Mouse (Mus musculus) intestine, postnatal 0 days (tissue): ENCODE data around the gene Atp8b3. TPM values are rescaled to one million over a fixed set of nuclear protein-coding genes. Genes with fewer than 3 reads are reported as not detected.

Experiments
- ATAC-seq: fragments of 200-750 bp; cut with Nextera tagmentation; 2 replicates; pipeline ENCODE4 v1.8.0; 2017; ENCODE audit warnings: mild to moderate bottlenecking, moderate TSS enrichment, moderate library complexity
- H3K27ac ChIP-seq: fragments of 300-500 bp; sonication (generic); 2 replicates; pipeline ENCODE4 v1.5.1; 2014; ENCODE audit warnings: mild to moderate bottlenecking, low read depth, low read length, moderate library complexity
- H3K27me3 ChIP-seq: fragments of 300-500 bp; sonication (generic); replicated peaks from 2 replicates; pipeline ENCODE4 v1.6.1; 2014; ENCODE audit warnings: low read length, mixed read lengths; ENCODE audit not compliant: control insufficient read depth, insufficient read depth
- H3K36me3 ChIP-seq: fragments of 300-500 bp; sonication (generic); 2 replicates; pipeline ENCODE4 v1.6.1; 2014; ENCODE audit warnings: mild to moderate bottlenecking, moderate library complexity; ENCODE audit not compliant: control insufficient read depth, insufficient read depth
- H3K4me1 ChIP-seq: fragments of 300-500 bp; sonication (generic); replicated peaks from 2 replicates; pipeline ENCODE4 v1.6.1; 2014; ENCODE audit warnings: antibody characterized with exemption, low read length, mixed read lengths; ENCODE audit not compliant: control insufficient read depth, insufficient read depth
- H3K4me2 ChIP-seq: fragments of 300-500 bp; sonication (generic); replicated peaks from 2 replicates; pipeline ENCODE4 v1.6.1; 2014; ENCODE audit warnings: low read depth, mild to moderate bottlenecking, moderate library complexity
- H3K4me3 ChIP-seq: fragments of 300-500 bp; sonication (generic); 2 replicates; pipeline ENCODE4 v1.5.1; 2014; ENCODE audit warnings: low read depth, low read length
- H3K9ac ChIP-seq: fragments of 300-500 bp; sonication (generic); 2 replicates; pipeline ENCODE4 v1.6.1; 2014; ENCODE audit warnings: mild to moderate bottlenecking, low read depth, low read length
- H3K9me3 ChIP-seq: fragments of 300-500 bp; sonication (generic); 2 replicates; pipeline ENCODE4 v1.6.1; 2016; ENCODE audit warnings: mixed run types; ENCODE audit not compliant: control insufficient read depth
- CTCF ChIP-seq: sonication (generic); IDR thresholded peaks from 2 replicates; pipeline ENCODE4 v1.5.1; 2016; ENCODE audit warnings: low read depth, mild to moderate bottlenecking, control low read depth, antibody characterized with exemption, moderate library complexity
- WGBS: fragments of 180-500 bp; shearing (Covaris S2); extraction: QIAGEN DNeasy Blood & Tissue Kit; methylation state at CpG from one replicate; pipeline ENCODE4 v1.1.7; 2014; 5-methylcytosine and 5-hydroxymethylcytosine counted together
- polyA plus RNA-seq: library from polyadenylated mRNA; unstranded; fragments of >200 nt; fragmentation: Nextera tagmentation; extraction: Ambion mirVana; gene quantifications from 2 replicates; pipeline ENCODE4 v1.2.1, GENCODE M21; 2015

The Atp8b3 gene
- polyA plus RNA-seq, 1 experiment from 2014 or later, result 0.03 TPM

DNA sequence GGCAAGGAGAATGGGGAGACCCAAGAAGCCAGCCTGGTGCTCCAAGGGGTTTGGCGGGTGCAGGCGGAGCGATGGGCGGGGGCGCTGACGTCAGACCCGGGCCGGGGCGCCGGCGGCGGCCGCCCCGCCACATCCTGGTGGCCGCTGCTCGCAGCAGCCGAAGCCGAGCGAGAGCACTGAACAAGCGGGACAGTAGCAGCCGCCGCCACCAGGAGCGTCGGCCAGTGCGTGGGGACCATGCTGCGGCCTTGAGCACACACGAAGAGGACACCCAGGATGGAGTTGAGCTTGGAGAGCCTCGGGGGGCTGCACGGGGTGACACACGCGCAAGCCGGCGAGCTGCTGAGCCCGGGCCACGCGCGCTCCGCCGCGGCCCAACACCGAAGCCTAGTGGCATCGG is 44.2 kb downstream of the Atp8b3 start, which contains the start of gene Onecut3:
TSS of gene Onecut3 (plus strand) at position 104 of the 400 bp plus-strand sequence.
- no peaks in the 10 kb centered on the region for H3K4me1 ChIP-seq
- no peak within 1 kb of the TSS; the same call in 1 of the 2 replicates for H3K27ac ChIP-seq
- no peaks in the 10 kb centered on the region for H3K36me3 ChIP-seq
- peak within 1 kb of the TSS; percentile 62 for H3K4me2 ChIP-seq
- peak within 1 kb of the TSS; percentile 35 for H3K4me3 ChIP-seq
- WGBS, result under 1% methylated on average over 27 of the region's 42 CpGs
- H3K9me3 ChIP-seq, result no peaks in the 10 kb centered on the region
- no peak for ATAC-seq
- no peak within 1 kb of the TSS for H3K9ac ChIP-seq
- peak; percentile 23; the same call in 1 of the 2 replicates for TF ChIP-seq CTCF
- H3K27me3 ChIP-seq, result peaks cover 97% of the 10 kb centered on the region

GRCm38 (mm10) chr10:80490051-80490450 is 48.9 kb downstream of the Atp8b3 start:
- no peak overlapping the region for H3K27ac ChIP-seq
- H3K9ac ChIP-seq, result no peak overlapping the region
- H3K4me3 ChIP-seq, result no peak overlapping the region
- H3K9me3 ChIP-seq, result 0 out of 2 replicates have a peak, but pooled peaks cover 2% of the 10 kb centered on the region
- no peak for TF ChIP-seq CTCF
- peaks cover 80% of the 10 kb centered on the region for H3K27me3 ChIP-seq
- no peak for ATAC-seq
- H3K4me1 ChIP-seq, result no peaks in the 10 kb centered on the region
- no peaks in the 10 kb centered on the region for H3K36me3 ChIP-seq
- 1% methylated on average over 22 of the region's 22 CpGs for WGBS
- H3K4me2 ChIP-seq, result no peak overlapping the region

- H3K9ac ChIP-seq, result no peak overlapping the region
- no peak overlapping the region for H3K4me2 ChIP-seq
- no peak overlapping the region for H3K27ac ChIP-seq
- H3K4me1 ChIP-seq, result no peaks in the 10 kb centered on the region
- ATAC-seq, result no peak
- H3K4me3 ChIP-seq, result no peak overlapping the region
- WGBS, result 69% methylated on average over 7 of the region's 7 CpGs
- H3K36me3 ChIP-seq, result no peaks in the 10 kb centered on the region
- H3K9me3 ChIP-seq, result 0 out of 2 replicates have a peak, but pooled peaks cover 2% of the 10 kb centered on the region
- peak; percentile 58 for TF ChIP-seq CTCF
- peaks cover 62% of the 10 kb centered on the region for H3K27me3 ChIP-seq
Observed at GRCm38 (mm10) chr10:80486862-80487379, 52.0 kb downstream of the Atp8b3 start.

- Histone ChIP-seq H3K9ac (no peak overlapping the region), H3K9me3 (no peaks in the 10 kb centered on the region), H3K4me3 (no peak overlapping the region), H3K27ac (no peak overlapping the region), H3K4me2 (no peak overlapping the region), H3K36me3 (no peaks in the 10 kb centered on the region), H3K4me1 (no peaks in the 10 kb centered on the region), H3K27me3 (peaks cover 27% of the 10 kb centered on the region)
- 22% methylated on average over 5 of the region's 5 CpGs for WGBS
- ATAC-seq, result no peak
- TF ChIP-seq CTCF, result no peak
Observed at GRCm38 (mm10) chr10:80481002-80481401, 57.9 kb downstream of the Atp8b3 start.

DNA sequence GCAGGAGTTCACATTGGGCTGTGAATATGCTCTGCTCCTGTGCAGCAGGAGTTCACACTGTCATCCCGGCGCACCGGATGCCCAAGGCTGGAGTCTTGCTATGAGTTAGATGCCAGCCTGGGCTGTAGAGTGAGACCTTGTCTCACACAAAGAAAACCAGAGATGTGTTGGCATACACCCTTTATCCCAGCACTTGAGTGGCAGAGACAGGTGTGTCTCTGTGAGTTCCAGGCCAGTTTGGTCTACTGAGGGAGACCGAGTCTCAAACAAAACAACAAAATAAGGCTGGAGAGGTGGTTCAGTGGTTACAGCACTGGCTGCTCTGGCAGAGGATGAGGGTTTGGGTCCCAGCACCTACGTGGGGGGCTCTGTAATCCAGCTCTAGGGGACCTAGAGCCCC is 60.4 kb downstream of the Atp8b3 start:
- Histone ChIP-seq H3K36me3 (no peaks in the 10 kb centered on the region), H3K9me3 (no peaks in the 10 kb centered on the region), H3K9ac (no peak overlapping the region), H3K4me1 (no peaks in the 10 kb centered on the region), H3K4me3 (no peak overlapping the region), H3K4me2 (no peak overlapping the region), H3K27ac (no peak overlapping the region), H3K27me3 (peaks cover 14% of the 10 kb centered on the region)
- 88% methylated on average over 5 of the region's 5 CpGs for WGBS
- no peak for TF ChIP-seq CTCF
- no peak for ATAC-seq

DNA sequence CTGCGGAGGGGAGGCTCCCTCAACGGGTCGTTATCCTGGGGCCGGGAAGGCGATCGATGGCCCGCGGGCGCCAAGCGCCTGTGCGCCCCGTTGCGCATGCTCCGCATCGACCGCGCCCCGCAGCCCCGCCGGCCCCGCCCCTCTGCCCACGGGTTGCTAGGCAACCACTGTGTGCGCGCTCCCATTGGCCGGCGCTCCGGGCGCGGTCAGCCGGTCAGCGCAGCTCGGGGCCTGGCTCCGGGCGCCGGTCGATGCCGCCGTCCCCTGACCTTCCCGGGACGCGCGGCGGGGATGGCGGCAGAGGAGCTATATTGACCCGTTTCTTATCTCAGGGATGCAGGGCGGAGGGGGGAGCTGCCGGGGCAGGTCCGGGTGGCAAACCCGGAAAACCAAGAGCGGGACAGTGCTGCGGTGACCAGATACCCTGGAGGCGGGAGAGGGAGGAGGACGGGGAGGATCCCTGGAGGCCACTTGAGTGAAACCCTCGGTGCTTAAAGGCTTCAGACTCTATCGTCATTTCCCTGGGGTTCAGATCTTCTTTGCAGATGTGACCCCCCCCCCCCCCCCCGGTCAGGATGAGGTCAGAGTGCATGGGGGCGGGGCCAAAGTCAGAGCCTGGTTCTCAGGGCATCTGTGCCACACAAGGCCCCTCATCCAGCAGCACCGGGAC is 63.5 kb downstream of the Atp8b3 start:
- no peaks in the 10 kb centered on the region for H3K9me3 ChIP-seq
- H3K4me3 ChIP-seq, result peak overlapping the region; percentile 41
- H3K4me2 ChIP-seq, result peak overlapping the region; percentile 73
- ATAC-seq, result peak; percentile 85
- H3K27me3 ChIP-seq, result peaks cover 16% of the 10 kb centered on the region
- H3K4me1 ChIP-seq, result no peaks in the 10 kb centered on the region
- no peaks in the 10 kb centered on the region for H3K36me3 ChIP-seq
- no peak overlapping the region for H3K27ac ChIP-seq
- TF ChIP-seq CTCF, result no peak
- WGBS, result under 1% methylated on average over 57 of the region's 58 CpGs
- peak overlapping the region; percentile 26; the same call in 1 of the 2 replicates for H3K9ac ChIP-seq

Other genes with a start within 250 kb of the Atp8b3 start
- 708 and 727 TPM in 2 replicates for gene Rps15, start 246.7 kb downstream of the Atp8b3 start, polyA plus RNA-seq
- gene Apc2, start 243.1 kb downstream of the Atp8b3 start, polyA plus RNA-seq, result 1.1 and 1.6 TPM in 2 replicates
- 85.2 and 87.6 TPM in 2 replicates for gene 2310011J03Rik, start 218.6 kb downstream of the Atp8b3 start, polyA plus RNA-seq
- 13.1 and 18.8 TPM in 2 replicates for gene Pcsk4, start 209.6 kb downstream of the Atp8b3 start, polyA plus RNA-seq
- gene Reep6, start 209.2 kb downstream of the Atp8b3 start, polyA plus RNA-seq, result 261 and 282 TPM in 2 replicates
- 46.7 and 50.4 TPM in 2 replicates for gene Adamtsl5, start 190.7 kb downstream of the Atp8b3 start, polyA plus RNA-seq
- gene Plk5, start 182.7 kb downstream of the Atp8b3 start, polyA plus RNA-seq, result 0.09 and 0.20 TPM in 2 replicates
- 3.2 and 4.2 TPM in 2 replicates for gene Mex3d, start 151.5 kb downstream of the Atp8b3 start, polyA plus RNA-seq
- gene Mbd3, start 139.6 kb downstream of the Atp8b3 start, polyA plus RNA-seq, result 48.0 and 51.0 TPM in 2 replicates
- gene Uqcr11, start 132.3 kb downstream of the Atp8b3 start, polyA plus RNA-seq, result 1,032 and 1,082 TPM in 2 replicates
- 34.1 and 34.5 TPM in 2 replicates for gene Tcf3, start 105.5 kb downstream of the Atp8b3 start, polyA plus RNA-seq
- gene Onecut3, start 44.3 kb downstream of the Atp8b3 start, polyA plus RNA-seq, result 0.05 and 0.09 TPM in 2 replicates
- gene Rexo1, start 22.4 kb upstream of the Atp8b3 start, polyA plus RNA-seq, result 9.1 and 10.1 TPM in 2 replicates
- gene Klf16, start 38.2 kb upstream of the Atp8b3 start, polyA plus RNA-seq, result 4.8 and 5.3 TPM in 2 replicates
- gene Abhd17a, start 51.2 kb upstream of the Atp8b3 start, polyA plus RNA-seq, result 116 and 117 TPM in 2 replicates
- 86.5 and 88.5 TPM in 2 replicates for gene Scamp4, start 63.7 kb upstream of the Atp8b3 start, polyA plus RNA-seq
- 5.4 and 6.6 TPM in 2 replicates for gene Adat3, start 63.8 kb upstream of the Atp8b3 start, polyA plus RNA-seq
- 2.3 and 2.6 TPM in 2 replicates for gene Gm49322, start 66.9 kb upstream of the Atp8b3 start, polyA plus RNA-seq
- 97.5 and 99.2 TPM in 2 replicates for gene Csnk1g2, start 83.7 kb upstream of the Atp8b3 start, polyA plus RNA-seq
- gene Btbd2, start 117.9 kb upstream of the Atp8b3 start, polyA plus RNA-seq, result 21.5 and 23.5 TPM in 2 replicates
- 38.4 and 38.6 TPM in 2 replicates for gene Mknk2, start 139.0 kb upstream of the Atp8b3 start, polyA plus RNA-seq
- gene Mob3a, start 162.9 kb upstream of the Atp8b3 start, polyA plus RNA-seq, result 14.4 and 15.4 TPM in 2 replicates
- gene Izumo4, start 163.1 kb upstream of the Atp8b3 start, polyA plus RNA-seq, result 12.2 and 14.4 TPM in 2 replicates
- 41.3 and 49.5 TPM in 2 replicates for gene Ap3d1, start 203.1 kb upstream of the Atp8b3 start, polyA plus RNA-seq
- gene Dot1l, start 216.1 kb upstream of the Atp8b3 start, polyA plus RNA-seq, result 6.2 and 7.6 TPM in 2 replicates